Mouse (Mus musculus): ENCODE results near the gene Usp2. TPM values are rescaled to one million over a fixed set of nuclear protein-coding genes. Genes with fewer than 3 reads are reported as not detected.
A peak's percentile ranks its signal among the peaks of the same experiment; 100 is the strongest.

Usp2 gene
- total RNA-seq (2021): 100 to 1,000 TPM; 110 to 113 TPM

- peak; percentile 100 for DNase-seq (ENCODE audit: low spot score in 2 of 2)
- intact Hi-C loops (cut with DNase I): loop anchor here (2.0 kb wide), 2 partner anchors 18 to 24 kb away; partner anchors contain the start of gene Thy1
These were observed at the start of gene Usp2 for GRCm38 (mm10) chr9:44066785-44067225. TSS of gene Usp2 (plus strand) at chr9:44067021.

GRCm38 (mm10) chr9:44017846-44018245 is 49.0 kb upstream of the Usp2 start:
- no peak for DNase-seq (ENCODE audit: low spot score in 2 of 2)
- intact Hi-C loops (cut with DNase I): no loop called here

- intact Hi-C loops (cut with DNase I): no loop called here
- DNase-seq (ENCODE audit: low spot score in 2 of 2): no peak
These were observed 46.8 kb upstream of the Usp2 start for GRCm38 (mm10) chr9:44020001-44020400.

GRCm38 (mm10) chr9:44022100-44022847 is 44.5 kb upstream of the Usp2 start:
- no peak for DNase-seq (ENCODE audit: low spot score in 2 of 2)
- intact Hi-C loops (cut with DNase I): no loop called here

- intact Hi-C loops (cut with DNase I): no loop called here
- no peak for DNase-seq (ENCODE audit: low spot score in 2 of 2)
These were observed 42.7 kb upstream of the Usp2 start for GRCm38 (mm10) chr9:44024096-44024495.

- intact Hi-C loops (cut with DNase I): no loop called here
- DNase-seq (ENCODE audit: low spot score in 2 of 2): no peak
These were observed 37.1 kb upstream of the Usp2 start for GRCm38 (mm10) chr9:44029580-44030236.

GRCm38 (mm10) chr9:44030646-44031045 is 36.2 kb upstream of the Usp2 start:
- DNase-seq (ENCODE audit: low spot score in 2 of 2): no peak
- intact Hi-C loops (cut with DNase I): no loop called here

- DNase-seq (ENCODE audit: low spot score in 2 of 2): no peak
- intact Hi-C loops (cut with DNase I): no loop called here
These were observed 35.7 kb upstream of the Usp2 start for GRCm38 (mm10) chr9:44031079-44031478.

GRCm38 (mm10) chr9:44031946-44032345 is 34.9 kb upstream of the Usp2 start:
- intact Hi-C loops (cut with DNase I): loop anchor here (1.0 kb wide), 1 partner anchor 44 kb away; no protein-coding TSS in a partner anchor
- DNase-seq (ENCODE audit: low spot score in 2 of 2): no peak

GRCm38 (mm10) chr9:44033317-44033716 is 33.5 kb upstream of the Usp2 start:
- DNase-seq (ENCODE audit: low spot score in 2 of 2): no peak
- intact Hi-C loops (cut with DNase I): no loop called here

- no peak for DNase-seq (ENCODE audit: low spot score in 2 of 2)
- intact Hi-C loops (cut with DNase I): no loop called here
These were observed 32.7 kb upstream of the Usp2 start for GRCm38 (mm10) chr9:44033957-44034727.

GRCm38 (mm10) chr9:44037106-44037505 is 29.7 kb upstream of the Usp2 start:
- intact Hi-C loops (cut with DNase I): no loop called here

GRCm38 (mm10) chr9:44041511-44042395 is 25.1 kb upstream of the Usp2 start:
- intact Hi-C loops (cut with DNase I): loop anchor here (2.0 to 5.0 kb wide), 2 partner anchors 25 to 39 kb away; partner anchors contain the start of gene Usp2
- no peak for DNase-seq (ENCODE audit: low spot score in 2 of 2)

More at GRCm38 (mm10) chr9:44037106-44037505, 29.7 kb upstream of the Usp2 start:
- DNase-seq (ENCODE audit: low spot score in 2 of 2): no peak

GRCm38 (mm10) chr9:44042396-44042680 is 24.5 kb upstream of the Usp2 start:
- no peak for DNase-seq (ENCODE audit: low spot score in 2 of 2)
- intact Hi-C loops (cut with DNase I): loop anchor here (2.0 to 5.0 kb wide), 2 partner anchors 24 to 40 kb away; partner anchors contain the start of gene Usp2

GRCm38 (mm10) chr9:44042836-44043707 is 23.7 kb upstream of the Usp2 start, which contains the start of gene Thy1:
TSS of gene Thy1 (plus strand) at chr9:44043384.
- peak; percentile 76 to 82 for DNase-seq (ENCODE audit: low spot score in 2 of 2)
- intact Hi-C loops (cut with DNase I): loop anchor here (2.0 to 5.0 kb wide), 2 partner anchors 24 to 41 kb away; partner anchors contain the start of gene Usp2

GRCm38 (mm10) chr9:44043708-44044425 is 23.0 kb upstream of the Usp2 start:
- intact Hi-C loops (cut with DNase I): loop anchor here (2.0 to 5.0 kb wide), 2 partner anchors 23 to 42 kb away; partner anchors contain the start of gene Usp2

GRCm38 (mm10) chr9:44044426-44045157 is 22.2 kb upstream of the Usp2 start:
- DNase-seq (ENCODE audit: low spot score in 2 of 2): peak in 1 of 2 experiments; percentile 40
- intact Hi-C loops (cut with DNase I): loop anchor here (5.0 kb wide), 1 partner anchor 42 kb away; no protein-coding TSS in a partner anchor

More at GRCm38 (mm10) chr9:44043708-44044425, 23.0 kb upstream of the Usp2 start:
- peak in 1 of 2 experiments; percentile 34 for DNase-seq (ENCODE audit: low spot score in 2 of 2)
